Mouse (Mus musculus): ENCODE data around the gene Cd151.

Gene Cd151

DNA sequence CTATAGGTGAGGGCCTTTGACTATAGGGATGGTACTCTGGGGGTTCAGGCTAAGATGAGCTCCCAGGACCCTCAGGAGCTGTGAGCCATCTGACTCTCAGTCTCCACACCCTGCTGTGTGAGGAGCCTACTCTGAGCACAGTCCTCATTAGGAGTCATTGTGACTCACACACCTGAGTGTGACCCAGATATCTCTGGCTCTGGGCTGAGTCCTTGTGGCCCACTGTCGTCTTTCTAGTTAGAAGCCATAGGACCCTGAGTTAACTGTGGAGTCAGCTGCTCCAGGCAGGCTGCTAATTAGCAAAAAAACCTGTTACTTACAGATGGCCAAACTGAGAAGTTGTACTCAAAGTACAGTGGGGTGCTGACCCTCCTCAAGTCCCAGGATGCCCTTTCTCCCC, 26.5 kb downstream of the Cd151 start:
- DNase-seq (ENCODE audit: low read depth, low spot score): peak; percentile 57

DNA sequence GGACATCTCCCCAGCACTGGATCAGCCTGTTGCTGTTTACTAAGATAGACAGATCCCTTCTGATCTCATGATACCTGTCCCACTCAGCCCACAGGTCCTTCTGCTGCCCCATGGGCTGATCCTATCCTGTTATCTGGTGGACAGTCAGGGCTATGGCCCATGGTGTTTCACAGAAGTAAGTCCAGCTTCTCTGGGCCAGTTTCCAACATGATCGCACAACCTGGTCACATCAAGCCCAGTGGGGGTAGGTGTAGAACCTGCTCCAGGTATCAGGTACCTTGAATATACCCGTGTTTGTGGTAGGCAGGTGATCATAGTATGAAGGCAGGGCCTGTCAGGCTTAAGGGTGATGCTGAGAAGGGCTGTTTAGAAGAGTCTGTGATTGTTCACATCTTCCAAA, 28.2 kb downstream of the Cd151 start:
- no peak for DNase-seq (ENCODE audit: low read depth, low spot score)

DNA sequence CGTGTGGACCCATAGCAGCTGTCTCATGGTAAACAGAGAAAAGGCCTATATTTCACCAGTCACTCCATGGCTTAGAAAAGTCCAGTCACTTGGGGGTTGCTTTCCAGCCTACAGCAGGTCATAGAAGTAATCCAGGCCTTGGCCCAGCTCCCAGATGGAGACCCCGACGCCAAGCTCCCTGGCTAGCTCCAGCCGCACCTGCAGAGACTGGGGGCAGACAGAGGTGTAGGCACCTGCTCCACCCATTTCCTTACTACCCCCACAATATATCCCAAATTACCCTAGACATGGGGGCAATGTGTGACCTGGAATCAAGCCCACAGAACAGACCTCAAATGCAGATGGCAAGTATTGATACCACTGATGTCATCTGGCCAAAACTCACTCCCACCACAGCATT, 28.7 kb downstream of the Cd151 start:
- DNase-seq (ENCODE audit: low read depth, low spot score): no peak

DNA sequence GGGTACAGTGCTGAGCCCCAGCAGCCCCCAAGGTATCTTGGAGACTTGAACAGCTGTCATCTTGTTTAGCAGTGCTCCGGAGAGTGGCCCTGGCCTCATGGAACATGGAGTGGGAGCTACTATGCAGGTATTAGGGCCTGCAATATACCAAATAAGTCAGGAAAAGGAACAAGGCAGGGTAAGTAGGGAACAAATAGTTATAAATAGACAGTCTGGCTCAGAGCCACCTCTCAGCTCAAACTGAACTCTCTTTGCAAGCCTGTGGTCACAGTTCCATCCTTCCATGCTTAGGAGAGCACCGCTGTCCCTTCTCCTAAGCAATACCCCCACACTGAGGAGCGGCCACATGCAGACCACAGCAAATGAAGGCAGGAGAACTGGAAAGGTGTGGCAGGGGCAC, 30.4 kb downstream of the Cd151 start:
- peak; percentile 54 for DNase-seq (ENCODE audit: low read depth, low spot score)

DNA sequence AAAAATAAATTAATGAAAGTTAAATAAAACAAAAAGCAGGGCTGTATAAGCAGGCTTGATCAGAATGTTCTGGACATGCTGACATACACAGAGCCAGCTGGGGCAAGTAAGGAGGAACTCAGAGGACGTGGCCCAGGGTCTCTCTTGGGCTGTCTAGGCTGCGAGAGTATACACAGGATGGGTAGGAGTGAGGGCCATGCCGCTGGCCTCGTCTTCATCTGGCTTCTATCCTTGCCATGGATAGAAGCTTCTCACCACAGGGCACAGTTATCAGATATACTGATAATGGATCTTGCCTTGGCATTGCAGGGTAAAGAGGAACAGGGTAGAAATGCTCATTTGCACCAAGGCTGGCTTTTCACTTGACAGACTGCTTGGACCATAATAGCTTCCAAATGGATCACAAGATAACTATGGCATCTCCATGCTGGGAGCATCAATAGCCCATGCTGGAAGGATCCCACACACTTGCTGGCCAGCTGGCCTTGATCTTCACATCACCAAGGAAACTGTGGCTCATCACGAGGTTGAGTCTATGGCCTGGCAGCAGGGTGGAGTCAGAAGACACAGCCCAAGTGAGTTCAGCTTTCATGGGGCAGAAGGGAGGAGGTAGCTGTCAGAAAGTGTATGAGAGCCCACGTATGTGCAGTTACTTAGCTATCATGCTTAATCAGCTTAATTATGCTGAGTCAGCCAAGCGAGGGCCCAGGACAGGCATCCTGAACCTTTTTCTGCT, 34.8 kb downstream of the Cd151 start:
- peak; percentile 61 for DNase-seq (ENCODE audit: low read depth, low spot score)

DNA sequence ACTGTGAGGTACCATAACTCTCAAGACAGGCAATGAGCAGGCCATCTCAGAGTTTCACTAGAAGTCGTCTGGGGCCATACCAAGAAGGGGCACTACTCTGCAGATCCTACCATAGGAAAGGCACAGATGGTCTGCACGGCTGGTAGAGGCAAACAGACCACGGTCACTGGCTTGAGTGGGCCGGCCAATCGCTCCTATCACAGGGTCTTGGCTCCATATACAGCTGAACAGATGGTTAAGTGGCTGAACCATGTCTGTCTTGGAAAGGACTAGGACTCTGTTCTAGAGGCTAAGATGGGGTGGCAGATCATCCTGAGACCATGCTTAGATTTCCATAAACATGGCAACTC, 35.3 kb downstream of the Cd151 start:
- peak; percentile 88 for DNase-seq (ENCODE audit: low read depth, low spot score)

DNA sequence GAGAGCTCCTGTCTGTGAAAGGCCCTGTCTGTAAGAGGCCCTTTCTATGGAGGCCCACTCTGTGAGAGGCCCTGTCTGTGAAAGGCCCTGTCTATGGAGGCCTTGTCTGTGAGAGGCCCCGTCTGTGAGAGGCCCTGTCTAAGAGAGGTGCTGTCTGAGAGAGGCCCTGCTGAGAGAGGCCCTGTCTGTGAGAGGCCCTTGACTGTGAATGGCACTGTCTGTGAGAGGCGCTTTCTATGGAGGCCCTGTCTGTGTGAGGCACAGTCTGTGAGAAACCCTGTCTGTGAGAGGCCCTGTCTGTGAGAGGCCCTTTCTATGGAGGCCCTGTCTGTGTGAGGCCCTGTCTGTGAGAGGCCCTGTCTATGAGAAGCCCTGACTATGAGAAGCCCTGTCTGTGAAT, 39.1 kb downstream of the Cd151 start:
- DNase-seq (ENCODE audit: low read depth, low spot score): no peak

DNA sequence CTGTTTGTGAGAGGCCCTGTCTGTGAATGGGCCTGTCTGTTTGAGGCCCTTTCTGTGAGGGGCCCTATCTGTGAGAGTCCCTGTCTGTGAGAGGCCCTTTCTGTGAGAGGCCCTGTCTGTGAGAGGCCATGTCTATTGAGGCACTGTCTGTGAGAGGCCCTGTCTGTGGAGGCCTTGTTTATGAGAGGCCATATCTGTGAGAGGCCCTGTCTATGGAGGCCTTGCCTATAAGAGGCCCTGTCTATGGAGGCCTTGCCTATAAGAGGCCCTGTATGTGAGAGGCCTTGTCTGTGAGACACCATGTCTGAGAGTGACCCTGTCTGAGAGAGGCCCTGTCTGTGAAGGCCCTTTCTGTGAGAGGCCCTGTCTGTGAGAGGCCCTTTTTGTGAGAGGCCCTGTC, 41.0 kb downstream of the Cd151 start:
- no peak for DNase-seq (ENCODE audit: low read depth, low spot score)

DNA sequence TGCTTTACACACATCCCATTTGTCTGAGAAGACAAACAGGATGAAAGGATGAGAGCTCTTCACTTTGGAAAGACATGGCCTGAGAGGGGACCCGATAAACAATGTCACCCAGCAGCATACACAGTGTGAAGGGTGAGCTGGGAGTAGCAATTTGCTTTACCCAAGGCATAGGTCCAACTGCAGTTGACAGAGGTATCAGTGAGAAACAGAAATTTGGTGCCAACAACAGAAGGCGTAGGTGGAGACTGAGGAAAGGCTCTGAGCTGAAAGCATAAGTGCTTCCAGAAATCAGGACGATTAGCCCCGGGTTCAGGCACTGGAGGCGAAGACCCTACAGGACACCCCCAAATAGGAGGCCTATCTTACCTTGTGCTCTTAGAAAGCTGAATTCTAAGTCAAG, 43.0 kb downstream of the Cd151 start:
- DNase-seq (ENCODE audit: low read depth, low spot score): peak; percentile 87

DNA sequence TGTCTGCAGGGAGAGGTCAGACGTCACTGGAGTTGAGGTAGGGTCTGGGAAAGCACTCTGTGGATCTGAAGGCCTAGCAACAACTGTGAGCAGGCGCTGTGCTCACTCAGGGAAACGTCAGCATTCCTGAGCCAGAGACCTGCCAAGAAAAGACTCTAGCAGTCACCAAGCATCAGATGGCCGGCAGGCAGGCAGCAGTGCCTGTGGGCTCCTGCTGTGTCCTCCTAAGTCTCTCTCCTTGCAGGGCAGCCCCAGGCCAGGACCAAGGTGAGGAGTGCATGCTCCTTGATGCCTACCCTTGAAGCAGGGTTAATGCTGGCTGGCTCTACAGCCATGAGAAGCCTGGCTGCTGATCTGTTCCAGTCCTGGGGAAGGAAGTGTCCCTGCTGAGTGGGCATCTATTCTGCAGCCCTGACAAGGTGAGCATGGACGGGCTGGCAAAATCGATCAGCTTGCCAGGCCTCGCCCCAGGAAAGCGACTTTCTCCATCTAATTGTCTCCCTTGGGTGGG, 43.5 kb downstream of the Cd151 start:
- peak; percentile 88 for DNase-seq (ENCODE audit: low read depth, low spot score)

DNA sequence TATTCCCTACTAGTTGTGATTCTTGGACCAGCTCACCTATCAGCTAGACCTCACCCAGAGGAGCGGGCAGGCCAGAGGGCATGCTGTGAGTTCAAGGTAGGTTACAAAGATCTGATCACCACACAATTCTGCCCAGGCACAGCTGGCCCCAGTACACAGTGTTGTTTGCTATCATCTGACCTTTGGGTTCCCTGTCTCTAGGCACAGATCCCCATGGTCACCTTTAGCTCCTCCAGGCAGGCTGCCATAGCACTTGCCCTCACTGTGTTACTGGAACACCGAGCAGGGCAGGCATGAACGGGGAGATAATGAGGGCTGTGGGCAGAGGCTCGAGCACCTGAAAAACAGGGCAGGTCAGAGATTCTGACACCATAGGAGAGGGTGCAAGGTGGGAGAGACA, 50.4 kb downstream of the Cd151 start:
- no peak for DNase-seq (ENCODE audit: low read depth, low spot score)

DNA sequence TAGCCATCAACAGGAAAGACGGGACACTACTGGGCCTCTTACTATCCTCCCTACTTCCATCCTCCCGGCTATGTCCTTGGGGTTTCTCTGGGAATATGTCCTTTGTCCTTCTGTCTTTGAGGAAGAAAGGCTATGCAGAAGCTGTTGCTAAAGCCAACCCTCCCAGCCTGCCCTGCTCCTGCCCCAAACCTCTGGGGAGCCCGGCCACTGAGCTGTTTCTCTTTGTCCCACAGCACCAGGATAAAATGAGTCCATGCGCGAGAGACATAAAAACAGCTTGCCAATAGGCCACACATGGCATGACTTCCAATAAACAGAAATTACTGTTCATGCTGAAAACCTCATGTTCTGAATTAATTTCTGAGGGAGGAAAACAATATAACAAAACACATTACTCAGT, 51.1 kb downstream of the Cd151 start:
- no peak for DNase-seq (ENCODE audit: low read depth, low spot score)

DNA sequence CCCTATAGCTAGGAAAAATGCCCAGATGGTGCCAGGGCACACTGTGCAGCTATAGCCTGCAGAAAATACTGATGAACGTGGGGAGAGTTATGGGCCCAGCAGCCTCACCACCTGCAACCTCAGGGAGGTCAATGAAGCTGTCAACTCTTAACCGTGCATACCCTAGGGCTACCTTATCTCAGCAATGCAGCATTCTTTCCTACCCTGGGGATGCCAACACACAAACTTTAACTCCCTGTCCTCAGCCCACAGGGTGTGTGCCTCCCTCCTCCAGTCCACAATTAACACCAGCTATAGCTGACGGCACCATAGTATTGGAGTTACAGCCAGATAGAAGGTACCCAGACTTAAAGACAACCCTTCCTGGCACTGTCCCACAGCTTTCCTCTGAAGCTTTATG, 51.7 kb downstream of the Cd151 start:
- DNase-seq (ENCODE audit: low read depth, low spot score): no peak

DNA sequence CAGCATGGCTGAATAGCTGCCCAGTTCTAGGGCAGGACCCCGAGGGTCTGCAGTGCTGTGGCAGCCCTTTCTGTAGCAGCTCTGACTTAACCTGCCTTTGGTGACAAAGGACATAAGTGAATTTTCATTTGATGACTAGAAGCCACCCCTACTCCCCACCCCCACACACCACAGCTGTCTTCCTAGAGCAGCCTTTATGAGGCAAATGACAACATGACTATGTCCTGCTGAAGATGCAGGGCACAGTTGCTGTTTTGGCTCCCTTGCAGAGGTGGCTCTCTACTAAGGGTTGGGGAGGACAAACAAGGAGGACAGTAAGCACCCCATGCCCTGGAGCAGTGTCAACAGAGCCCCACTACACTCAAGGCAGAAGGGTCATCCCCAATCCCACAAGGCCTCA, 52.6 kb downstream of the Cd151 start:
- no peak for DNase-seq (ENCODE audit: low read depth, low spot score)
